Mouse (Mus musculus): ENCODE measurements around the gene Trim71. TPM values are rescaled to one million over a fixed set of nuclear protein-coding genes. Genes with fewer than 3 reads are reported as not detected.

Gene Trim71
- total and polyA plus RNA-seq, 3 experiments = not detected

DNA sequence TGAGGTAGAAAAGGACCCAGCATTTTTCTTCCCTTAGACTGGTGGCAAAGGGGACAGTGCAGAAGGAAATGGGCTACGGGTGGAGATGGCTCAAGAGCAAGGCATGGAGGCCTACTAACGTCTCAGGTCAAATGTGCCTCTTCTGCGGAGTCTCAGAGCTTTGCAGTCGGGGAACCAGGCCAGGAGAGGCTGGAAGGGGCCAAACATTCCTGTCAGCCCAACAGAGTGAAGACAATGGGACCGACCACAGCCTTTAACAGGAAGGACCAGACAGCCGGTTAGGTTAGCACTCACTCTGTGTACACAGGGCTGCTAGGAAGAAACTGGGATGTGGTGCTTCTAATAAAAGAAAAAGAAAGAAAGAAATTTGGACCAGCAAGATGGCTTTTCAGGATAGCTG, 14.1 kb downstream of the Trim71 start:
- DNase-seq (ENCODE audit: low read depth, low spot score) = no peak
- no peaks in the 10 kb centered on the region for H3K79me2 ChIP-seq (ENCODE audit: control insufficient read depth, insufficient read depth, low read length, poor library complexity)
- H3K4me3 ChIP-seq (ENCODE audit: control insufficient read depth in 1 of 2, insufficient read depth in 1 of 2, low read depth in 2 of 2, low read length in 2 of 2) = no peak overlapping the region
- no peaks in the 10 kb centered on the region for H3K4me1 ChIP-seq (ENCODE audit: control insufficient read depth in 1 of 2, insufficient read depth in 2 of 2, low read length in 2 of 2)
- no peaks in the 10 kb centered on the region for H3K36me3 ChIP-seq (ENCODE audit: control insufficient read depth in 1 of 2, insufficient read depth in 2 of 2, low read length in 2 of 2)
- peaks cover 0 to 2% of the 10 kb centered on the region in 2 experiments; a peak in 2 of 4 replicates for H3K27me3 ChIP-seq (ENCODE audit: control insufficient read depth in 1 of 2, insufficient read depth in 2 of 2, low read length in 2 of 2)
- TF ChIP-seq CHD1 (IDR thresholded peaks at IDR 0.05; ENCODE audit: low read depth, low read length) (no peak), E2F4 (IDR thresholded peaks at IDR 0.05; ENCODE audit: borderline replicate concordance, low read depth, low read length) (no peak), ZMIZ1 (IDR thresholded peaks at IDR 0.05; ENCODE audit: low read depth, low read length) (no peak), MEF2A (IDR thresholded peaks at IDR 0.05; ENCODE audit: extremely low read depth, insufficient replicate concordance, low read depth, low read length, poor library complexity, severe bottlenecking) (no peak), ELF1 (IDR thresholded peaks at IDR 0.05; ENCODE audit: low read depth, low read length) (no peak), HCFC1 (IDR thresholded peaks at IDR 0.05; ENCODE audit: low read depth, low read length) (no peak), TBP (IDR thresholded peaks at IDR 0.05; ENCODE audit: low read depth, low read length) (no peak), GATA1 (IDR thresholded peaks at IDR 0.05; ENCODE audit: low read depth, low read length) (no peak), USF2 (IDR thresholded peaks at IDR 0.05; ENCODE audit: borderline replicate concordance in 1 of 2, insufficient read depth in 1 of 2, low read depth in 1 of 2, low read length in 2 of 2) (no peak), USF1 (IDR thresholded peaks at IDR 0.05; ENCODE audit: low read depth, low read length) (no peak), POLR2AphosphoS5 (IDR thresholded peaks at IDR 0.05; ENCODE audit: borderline replicate concordance, low read depth, low read length) (no peak)
- no peaks in the 10 kb centered on the region for H3K9me3 ChIP-seq (replicated peaks; ENCODE audit: insufficient read depth, low read length)
- H3K27ac ChIP-seq (ENCODE audit: control insufficient read depth, low read depth, low read length) = no peak overlapping the region
- H3K9ac ChIP-seq (ENCODE audit: control insufficient read depth, low read depth, low read length, poor library complexity, severe bottlenecking) = no peak overlapping the region

DNA sequence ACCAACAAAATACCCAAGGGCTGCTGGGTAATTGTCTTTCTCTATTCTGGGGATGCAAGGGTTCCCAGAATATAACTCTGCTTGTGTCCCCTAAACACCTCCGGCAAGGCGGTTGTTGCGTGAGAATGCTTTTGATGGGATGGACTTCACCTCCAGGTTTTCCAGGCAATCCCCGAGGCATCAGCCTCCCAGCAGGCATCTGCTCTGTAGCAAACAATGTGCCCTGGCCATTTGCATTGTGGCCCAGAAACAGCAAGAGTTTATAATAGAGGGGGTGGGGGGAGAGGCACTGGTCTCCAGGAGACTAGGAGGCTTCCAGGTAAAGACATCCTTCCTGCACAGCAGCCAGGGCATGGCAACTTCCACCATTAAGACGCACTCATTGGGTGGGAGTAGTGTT, 15.1 kb downstream of the Trim71 start:
- Histone ChIP-seq H3K4me3 (ENCODE audit: control insufficient read depth in 1 of 2, insufficient read depth in 1 of 2, low read depth in 2 of 2, low read length in 2 of 2) (no peak overlapping the region), H3K4me1 (ENCODE audit: control insufficient read depth in 1 of 2, insufficient read depth in 2 of 2, low read length in 2 of 2) (no peaks in the 10 kb centered on the region), H3K27ac (ENCODE audit: control insufficient read depth, low read depth, low read length) (no peak overlapping the region), H3K79me2 (ENCODE audit: control insufficient read depth, insufficient read depth, low read length, poor library complexity) (no peaks in the 10 kb centered on the region), H3K9ac (ENCODE audit: control insufficient read depth, low read depth, low read length, poor library complexity, severe bottlenecking) (no peak overlapping the region), H3K36me3 (ENCODE audit: control insufficient read depth in 1 of 2, insufficient read depth in 2 of 2, low read length in 2 of 2) (no peaks in the 10 kb centered on the region), H3K9me3 (replicated peaks; ENCODE audit: insufficient read depth, low read length) (no peaks in the 10 kb centered on the region), H3K27me3 (ENCODE audit: control insufficient read depth in 1 of 2, insufficient read depth in 2 of 2, low read length in 2 of 2) (peaks cover 0 to 2% of the 10 kb centered on the region in 2 experiments; a peak in 2 of 4 replicates)
- TF ChIP-seq POLR2A (IDR thresholded peaks at IDR 0.05; ENCODE audit: control insufficient read depth in 1 of 2, insufficient read depth in 1 of 2, low read depth in 1 of 2, low read length in 2 of 2, poor library complexity in 1 of 2) = no peak
- no peak for DNase-seq (ENCODE audit: low read depth, low spot score)

DNA sequence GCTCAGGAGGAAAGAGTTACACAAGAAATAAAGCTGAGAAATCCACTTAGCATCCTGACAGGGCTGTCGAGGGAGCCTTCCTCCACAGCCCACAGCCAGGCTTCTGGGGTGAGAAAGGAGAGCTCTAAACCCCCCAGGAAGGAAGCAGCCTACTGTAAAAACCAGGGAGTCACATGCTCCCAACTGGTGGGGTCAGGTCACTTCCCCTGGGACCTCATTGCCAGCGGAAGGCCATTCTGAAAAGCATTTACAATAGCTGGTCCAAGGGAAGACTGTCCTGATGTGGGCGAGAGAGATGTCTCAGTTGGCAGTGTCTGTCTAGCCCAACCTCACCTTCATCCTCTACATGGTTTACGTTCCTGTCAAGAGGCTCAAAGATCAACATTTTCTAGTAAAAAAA, 15.7 kb downstream of the Trim71 start:
- H3K4me3 ChIP-seq (ENCODE audit: control insufficient read depth in 1 of 2, insufficient read depth in 1 of 2, low read depth in 2 of 2, low read length in 2 of 2) = no peak overlapping the region
- H3K27ac ChIP-seq (ENCODE audit: control insufficient read depth, low read depth, low read length) = no peak overlapping the region
- no peaks in the 10 kb centered on the region for H3K36me3 ChIP-seq (ENCODE audit: control insufficient read depth in 1 of 2, insufficient read depth in 2 of 2, low read length in 2 of 2)
- no peaks in the 10 kb centered on the region for H3K79me2 ChIP-seq (ENCODE audit: control insufficient read depth, insufficient read depth, low read length, poor library complexity)
- DNase-seq (ENCODE audit: low read depth, low spot score) = no peak
- H3K9me3 ChIP-seq (replicated peaks; ENCODE audit: insufficient read depth, low read length) = no peaks in the 10 kb centered on the region
- no peak overlapping the region for H3K9ac ChIP-seq (ENCODE audit: control insufficient read depth, low read depth, low read length, poor library complexity, severe bottlenecking)
- no peak for TF ChIP-seq CHD2 (IDR thresholded peaks at IDR 0.05; ENCODE audit: low read length)
- TF ChIP-seq ZC3H11A (IDR thresholded peaks at IDR 0.05; ENCODE audit: low read depth, low read length) = no peak
- no peak for TF ChIP-seq USF1 (IDR thresholded peaks at IDR 0.05; ENCODE audit: low read depth, low read length)
- no peak for TF ChIP-seq MAFK (IDR thresholded peaks at IDR 0.05; ENCODE audit: borderline replicate concordance, low read depth, low read length)
- TF ChIP-seq MAZ (IDR thresholded peaks at IDR 0.05; ENCODE audit: low read depth, low read length) = no peak
- no peak for TF ChIP-seq POLR2A (IDR thresholded peaks at IDR 0.05; ENCODE audit: control insufficient read depth in 1 of 2, insufficient read depth in 1 of 2, low read depth in 1 of 2, low read length in 2 of 2, poor library complexity in 1 of 2)
- TF ChIP-seq MEF2A (IDR thresholded peaks at IDR 0.05; ENCODE audit: extremely low read depth, insufficient replicate concordance, low read depth, low read length, poor library complexity, severe bottlenecking) = no peak
- no peak for TF ChIP-seq GATA1 (IDR thresholded peaks at IDR 0.05; ENCODE audit: low read depth, low read length)
- no peaks in the 10 kb centered on the region for H3K4me1 ChIP-seq (ENCODE audit: control insufficient read depth in 1 of 2, insufficient read depth in 2 of 2, low read length in 2 of 2)
- H3K27me3 ChIP-seq (ENCODE audit: control insufficient read depth in 1 of 2, insufficient read depth in 2 of 2, low read length in 2 of 2) = peaks cover 0 to 2% of the 10 kb centered on the region in 2 experiments; a peak in 2 of 4 replicates

Measured in MEL (cell line).